Mouse (Mus musculus): ENCODE results near the gene Pls3. TPM values are rescaled to one million over a fixed set of nuclear protein-coding genes. Genes with fewer than 3 reads are reported as not detected.
A peak's percentile ranks its signal among the peaks of the same experiment; 100 is the strongest.

Pls3 gene
- polyA plus RNA-seq, 1 experiment from 2014 or later: 32.2 TPM

- Histone ChIP-seq H3K4me1 (no peaks in the 10 kb centered on the region), H3K27me3 (replicated peaks) (no peaks in the 10 kb centered on the region), H3K4me2 (no peak overlapping the region), H3K36me3 (no peaks in the 10 kb centered on the region), H3K9ac (replicated peaks) (no peak overlapping the region), H3K9me3 (replicated peaks) (no peaks in the 10 kb centered on the region), H3K27ac (replicated peaks) (no peak overlapping the region), H3K4me3 (replicated peaks) (no peak overlapping the region)
- WGBS: 77% methylated on average over 2 of the region's 2 CpGs
- no peak for ATAC-seq (ENCODE audit: low FRiP score)
Measured at GRCm38 (mm10) chrX:75834836-75835235, 40.1 kb downstream of the Pls3 start.

GRCm38 (mm10) chrX:75834286-75834685, 40.7 kb downstream of the Pls3 start:
- no peaks in the 10 kb centered on the region for H3K36me3 ChIP-seq
- no peaks in the 10 kb centered on the region for H3K27me3 ChIP-seq (replicated peaks)
- H3K4me3 ChIP-seq (replicated peaks): no peak overlapping the region
- 96% methylated on average over 2 of the region's 2 CpGs for WGBS
- H3K9ac ChIP-seq (replicated peaks): no peak overlapping the region
- ATAC-seq (ENCODE audit: low FRiP score): no peak
- no peaks in the 10 kb centered on the region for H3K9me3 ChIP-seq (replicated peaks)
- no peak overlapping the region for H3K4me2 ChIP-seq
- H3K4me1 ChIP-seq: no peaks in the 10 kb centered on the region
- no peak overlapping the region for H3K27ac ChIP-seq (replicated peaks)

- WGBS: 82% methylated on average over 11 of the region's 11 CpGs
- no peak overlapping the region for H3K27ac ChIP-seq (replicated peaks)
Measured at GRCm38 (mm10) chrX:75833006-75833641, 41.9 kb downstream of the Pls3 start.

GRCm38 (mm10) chrX:75829867-75830255, 45.1 kb downstream of the Pls3 start:
- H3K4me3 ChIP-seq (replicated peaks): no peak overlapping the region
- no peak for ATAC-seq (ENCODE audit: low FRiP score)
- H3K4me1 ChIP-seq: no peaks in the 10 kb centered on the region
- H3K27ac ChIP-seq (replicated peaks): no peak overlapping the region
- no peak overlapping the region for H3K4me2 ChIP-seq
- no peaks in the 10 kb centered on the region for H3K36me3 ChIP-seq
- H3K9ac ChIP-seq (replicated peaks): no peak overlapping the region
- H3K27me3 ChIP-seq (replicated peaks): no peaks in the 10 kb centered on the region
- WGBS: 32% methylated on average over 2 of the region's 2 CpGs
- H3K9me3 ChIP-seq (replicated peaks): no peaks in the 10 kb centered on the region

More at GRCm38 (mm10) chrX:75833006-75833641, 41.9 kb downstream of the Pls3 start:
- Histone ChIP-seq H3K27me3 (replicated peaks) (no peaks in the 10 kb centered on the region), H3K9ac (replicated peaks) (no peak overlapping the region), H3K4me2 (no peak overlapping the region), H3K4me1 (no peaks in the 10 kb centered on the region), H3K36me3 (no peaks in the 10 kb centered on the region), H3K4me3 (replicated peaks) (no peak overlapping the region), H3K9me3 (replicated peaks) (no peaks in the 10 kb centered on the region)
- ATAC-seq (ENCODE audit: low FRiP score): no peak

GRCm38 (mm10) chrX:75829240-75829866, 45.6 kb downstream of the Pls3 start:
- Histone ChIP-seq H3K36me3 (no peaks in the 10 kb centered on the region), H3K9ac (replicated peaks) (no peak overlapping the region), H3K4me1 (no peaks in the 10 kb centered on the region), H3K4me3 (replicated peaks) (no peak overlapping the region), H3K9me3 (replicated peaks) (no peaks in the 10 kb centered on the region), H3K4me2 (no peak overlapping the region), H3K27ac (replicated peaks) (no peak overlapping the region), H3K27me3 (replicated peaks) (no peaks in the 10 kb centered on the region)
- WGBS: 62% methylated on average over 7 of the region's 7 CpGs
- ATAC-seq (ENCODE audit: low FRiP score): no peak

GRCm38 (mm10) chrX:75818647-75819271, 56.2 kb downstream of the Pls3 start:
- Histone ChIP-seq H3K36me3 (no peaks in the 10 kb centered on the region), H3K9ac (replicated peaks) (no peak overlapping the region), H3K27ac (replicated peaks) (no peak overlapping the region), H3K4me2 (no peak overlapping the region), H3K4me3 (replicated peaks) (no peak overlapping the region), H3K9me3 (replicated peaks) (no peaks in the 10 kb centered on the region), H3K27me3 (replicated peaks) (no peaks in the 10 kb centered on the region), H3K4me1 (no peaks in the 10 kb centered on the region)
- WGBS: 81% methylated on average over 1 of the region's 1 CpGs
- ATAC-seq (ENCODE audit: low FRiP score): no peak

- Histone ChIP-seq H3K27ac (replicated peaks) (no peak overlapping the region), H3K9me3 (replicated peaks) (no peaks in the 10 kb centered on the region), H3K4me2 (no peak overlapping the region), H3K9ac (replicated peaks) (no peak overlapping the region), H3K4me1 (no peaks in the 10 kb centered on the region), H3K4me3 (replicated peaks) (no peak overlapping the region), H3K36me3 (no peaks in the 10 kb centered on the region), H3K27me3 (replicated peaks) (no peaks in the 10 kb centered on the region)
- no peak for ATAC-seq (ENCODE audit: low FRiP score)
- WGBS: 81% methylated on average over 2 of the region's 2 CpGs
Measured at GRCm38 (mm10) chrX:75814958-75815357, 60.0 kb downstream of the Pls3 start.

GRCm38 (mm10) chrX:75814123-75814522, 60.9 kb downstream of the Pls3 start:
- H3K9ac ChIP-seq (replicated peaks): no peak overlapping the region
- no peaks in the 10 kb centered on the region for H3K27me3 ChIP-seq (replicated peaks)
- no peak overlapping the region for H3K4me2 ChIP-seq
- no peaks in the 10 kb centered on the region for H3K36me3 ChIP-seq
- H3K4me1 ChIP-seq: no peaks in the 10 kb centered on the region
- H3K4me3 ChIP-seq (replicated peaks): no peak overlapping the region
- H3K27ac ChIP-seq (replicated peaks): no peak overlapping the region
- WGBS: 90% methylated on average over 4 of the region's 4 CpGs
- no peaks in the 10 kb centered on the region for H3K9me3 ChIP-seq (replicated peaks)
- no peak for ATAC-seq (ENCODE audit: low FRiP score)

GRCm38 (mm10) chrX:75796583-75796982, 78.4 kb downstream of the Pls3 start:
- Histone ChIP-seq H3K4me2 (no peak overlapping the region), H3K36me3 (no peaks in the 10 kb centered on the region), H3K4me3 (replicated peaks) (no peak overlapping the region), H3K9me3 (replicated peaks) (no peaks in the 10 kb centered on the region), H3K27ac (replicated peaks) (no peak overlapping the region), H3K4me1 (no peaks in the 10 kb centered on the region), H3K27me3 (replicated peaks) (no peaks in the 10 kb centered on the region), H3K9ac (replicated peaks) (no peak overlapping the region)
- no peak for ATAC-seq (ENCODE audit: low FRiP score)
- 32% methylated on average over 4 of the region's 4 CpGs for WGBS

- ATAC-seq (ENCODE audit: low FRiP score): no peak
- no peaks in the 10 kb centered on the region for H3K4me1 ChIP-seq
- H3K9ac ChIP-seq (replicated peaks): no peak overlapping the region
- no peaks in the 10 kb centered on the region for H3K27me3 ChIP-seq (replicated peaks)
- H3K9me3 ChIP-seq (replicated peaks): no peaks in the 10 kb centered on the region
- no peaks in the 10 kb centered on the region for H3K36me3 ChIP-seq
- WGBS: 87% methylated on average over 4 of the region's 4 CpGs
- H3K27ac ChIP-seq (replicated peaks): no peak overlapping the region
- H3K4me2 ChIP-seq: no peak overlapping the region
- H3K4me3 ChIP-seq (replicated peaks): no peak overlapping the region
Measured at GRCm38 (mm10) chrX:75779796-75780195, 95.2 kb downstream of the Pls3 start.

- H3K9ac ChIP-seq (replicated peaks): no peak overlapping the region
- H3K36me3 ChIP-seq: no peaks in the 10 kb centered on the region
- H3K4me3 ChIP-seq (replicated peaks): no peak overlapping the region
- no peaks in the 10 kb centered on the region for H3K9me3 ChIP-seq (replicated peaks)
- no peak overlapping the region for H3K4me2 ChIP-seq
- no peaks in the 10 kb centered on the region for H3K4me1 ChIP-seq
- H3K27me3 ChIP-seq (replicated peaks): no peaks in the 10 kb centered on the region
- WGBS: 92% methylated on average over 2 of the region's 2 CpGs
- no peak overlapping the region for H3K27ac ChIP-seq (replicated peaks)
- no peak for ATAC-seq (ENCODE audit: low FRiP score)
Measured at GRCm38 (mm10) chrX:75777461-75777860, 97.5 kb downstream of the Pls3 start.

GRCm38 (mm10) chrX:75764794-75765328, 110.1 kb downstream of the Pls3 start:
- Histone ChIP-seq H3K9me3 (replicated peaks) (no peaks in the 10 kb centered on the region), H3K27me3 (replicated peaks) (no peaks in the 10 kb centered on the region), H3K27ac (replicated peaks) (peak overlapping the region; percentile 88), H3K4me1 (peaks cover 14% of the 10 kb centered on the region), H3K4me2 (peak overlapping the region; percentile 59), H3K9ac (replicated peaks) (peak overlapping the region; percentile 47; the same call in 1 of the 2 replicates), H3K4me3 (replicated peaks) (peak overlapping the region; percentile 53), H3K36me3 (no peaks in the 10 kb centered on the region)
- WGBS: 35% methylated on average over 7 of the region's 7 CpGs
- ATAC-seq (ENCODE audit: low FRiP score): peak; percentile 79

Measured in neural tube, embryonic 15.5 days (tissue).